Mouse (Mus musculus) lung, embryonic 14.5 days (tissue): Measurements from ENCODE around the gene E2f6. TPM values are rescaled to one million over a fixed set of nuclear protein-coding genes. Genes with fewer than 3 reads are reported as not detected.

ENCODE experiments used
- ATAC-seq: fragments of 200-750 bp; cut with Nextera tagmentation; 2 replicates; pipeline ENCODE4 v1.8.0; 2017; ENCODE audit warnings: mild to moderate bottlenecking, moderate TSS enrichment, moderate library complexity; ENCODE audit not compliant: insufficient read depth
- DNase-seq: peaks from one replicate; pipeline ENCODE4 v3.0.0-alpha.2; 2015
- H3K27ac ChIP-seq: fragments of 300-500 bp; sonication (generic); 2 replicates; pipeline ENCODE4 v1.5.1; 2014; ENCODE audit warnings: low read depth, mild to moderate bottlenecking, moderate library complexity
- H3K27me3 ChIP-seq: fragments of 300-500 bp; sonication (generic); 2 replicates; pipeline ENCODE4 v1.6.1; 2014; ENCODE audit warnings: low read length, control low read depth; ENCODE audit not compliant: insufficient read depth
- H3K36me3 ChIP-seq: fragments of 300-500 bp; sonication (generic); 2 replicates; pipeline ENCODE4 v1.6.1; 2014; ENCODE audit warnings: control low read depth; ENCODE audit not compliant: insufficient read depth
- H3K4me1 ChIP-seq: fragments of 300-500 bp; sonication (generic); 2 replicates; pipeline ENCODE4 v1.6.1; 2014; ENCODE audit warnings: antibody characterized with exemption, control low read depth; ENCODE audit not compliant: insufficient read depth
- H3K4me2 ChIP-seq: fragments of 300-500 bp; sonication (generic); 2 replicates; pipeline ENCODE4 v1.6.1; 2014; ENCODE audit warnings: mild to moderate bottlenecking
- H3K4me3 ChIP-seq: fragments of 300-500 bp; sonication (generic); 2 replicates; pipeline ENCODE4 v1.5.1; 2014; ENCODE audit warnings: low read depth, low read length
- H3K9ac ChIP-seq: fragments of 300-500 bp; sonication (generic); 2 replicates; pipeline ENCODE4 v1.6.1; 2014
- H3K9me3 ChIP-seq: fragments of 300-500 bp; sonication (generic); 2 replicates; pipeline ENCODE4 v1.6.1; 2016; ENCODE audit warnings: low read depth, low read length, control low read depth
- CTCF ChIP-seq: IDR thresholded peaks from 2 replicates; pipeline ENCODE4 v1.5.1; 2016; ENCODE audit warnings: antibody characterized with exemption, low read depth
- WGBS: fragments of 180-500 bp; shearing (Covaris S2); extraction: QIAGEN DNeasy Blood & Tissue Kit; methylation state at CpG from one replicate; pipeline ENCODE4 v1.1.7; 2014; 5-methylcytosine and 5-hydroxymethylcytosine counted together
- polyA plus RNA-seq: library from polyadenylated mRNA; unstranded; fragments of >200 nt; fragmentation: Nextera tagmentation; extraction: Ambion mirVana; gene quantifications from 2 replicates; pipeline ENCODE4 v1.2.1, GENCODE M21; 2014

Gene E2f6
- polyA plus RNA-seq, 1 experiment from 2014 or later, result 49.0 TPM

GRCm38 (mm10) chr12:16788600-16788999 is 22.2 kb upstream of the E2f6 start:
- H3K4me1 ChIP-seq, result no peaks in the 10 kb centered on the region
- DNase-seq, result no peak
- H3K4me3 ChIP-seq, result no peak overlapping the region
- no peak for ATAC-seq
- 35% methylated on average over 2 of the region's 2 CpGs for WGBS
- no peaks in the 10 kb centered on the region for H3K9me3 ChIP-seq
- no peak overlapping the region for H3K4me2 ChIP-seq
- no peaks in the 10 kb centered on the region for H3K36me3 ChIP-seq
- H3K27ac ChIP-seq, result no peak overlapping the region
- TF ChIP-seq CTCF, result no peak
- no peak overlapping the region for H3K9ac ChIP-seq
- no peaks in the 10 kb centered on the region for H3K27me3 ChIP-seq

- no peak overlapping the region for H3K9ac ChIP-seq
- no peaks in the 10 kb centered on the region for H3K27me3 ChIP-seq
- DNase-seq (no peak), ATAC-seq (no peak)
- H3K27ac ChIP-seq, result no peak overlapping the region
- no peaks in the 10 kb centered on the region for H3K4me1 ChIP-seq
- no peak overlapping the region for H3K4me2 ChIP-seq
- WGBS, result 57% methylated on average over 1 of the region's 1 CpGs
- H3K4me3 ChIP-seq, result no peak overlapping the region
- no peak for TF ChIP-seq CTCF
- no peaks in the 10 kb centered on the region for H3K9me3 ChIP-seq
- no peaks in the 10 kb centered on the region for H3K36me3 ChIP-seq
These were observed 21.6 kb upstream of the E2f6 start for GRCm38 (mm10) chr12:16789199-16789598.

- no peaks in the 10 kb centered on the region for H3K4me1 ChIP-seq
- DNase-seq (no peak), ATAC-seq (no peak)
- H3K27ac ChIP-seq, result no peak overlapping the region
- H3K9me3 ChIP-seq, result no peaks in the 10 kb centered on the region
- no peak for TF ChIP-seq CTCF
- no peaks in the 10 kb centered on the region for H3K27me3 ChIP-seq
- no peak overlapping the region for H3K4me3 ChIP-seq
- H3K36me3 ChIP-seq, result no peaks in the 10 kb centered on the region
- no peak overlapping the region for H3K9ac ChIP-seq
- WGBS, result 18% methylated on average over 4 of the region's 4 CpGs
- H3K4me2 ChIP-seq, result no peak overlapping the region
These were observed 21.0 kb upstream of the E2f6 start for GRCm38 (mm10) chr12:16789756-16790155.

DNA sequence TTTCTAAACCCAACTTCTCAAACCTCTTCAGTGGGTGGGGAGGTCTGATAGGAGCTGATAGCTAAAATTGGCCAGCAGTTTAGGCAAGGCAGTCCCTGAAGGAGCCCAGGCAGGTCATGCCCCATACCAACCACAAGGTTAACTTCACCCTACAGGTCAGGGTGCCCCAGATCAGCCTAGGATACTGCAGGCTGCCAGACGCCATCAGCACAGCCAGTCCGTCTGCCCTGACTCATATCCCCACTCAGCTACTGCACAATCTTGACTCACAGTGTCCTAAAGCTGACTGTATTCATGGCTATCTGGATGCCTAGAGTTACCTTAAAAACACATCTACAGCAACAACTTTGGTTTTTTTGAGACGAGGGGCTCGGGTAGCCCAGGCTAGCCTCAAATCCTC is 20.3 kb upstream of the E2f6 start:
- H3K4me3 ChIP-seq, result no peak overlapping the region
- no peaks in the 10 kb centered on the region for H3K36me3 ChIP-seq
- H3K9me3 ChIP-seq, result no peaks in the 10 kb centered on the region
- ATAC-seq (no peak), DNase-seq (no peak)
- 63% methylated on average over 4 of the region's 4 CpGs for WGBS
- no peak overlapping the region for H3K4me2 ChIP-seq
- H3K4me1 ChIP-seq, result no peaks in the 10 kb centered on the region
- no peak overlapping the region for H3K9ac ChIP-seq
- H3K27me3 ChIP-seq, result no peaks in the 10 kb centered on the region
- no peak for TF ChIP-seq CTCF
- no peak overlapping the region for H3K27ac ChIP-seq

GRCm38 (mm10) chr12:16793371-16793770 is 17.4 kb upstream of the E2f6 start:
- TF ChIP-seq CTCF, result no peak
- Histone ChIP-seq H3K27ac (no peak overlapping the region), H3K27me3 (no peaks in the 10 kb centered on the region), H3K36me3 (no peaks in the 10 kb centered on the region), H3K9me3 (no peaks in the 10 kb centered on the region), H3K4me3 (no peak overlapping the region), H3K4me1 (no peaks in the 10 kb centered on the region), H3K4me2 (no peak overlapping the region), H3K9ac (no peak overlapping the region)
- 69% methylated on average over 4 of the region's 4 CpGs for WGBS
- ATAC-seq (no peak), DNase-seq (no peak)

GRCm38 (mm10) chr12:16795781-16796180 is 15.0 kb upstream of the E2f6 start:
- no peak for TF ChIP-seq CTCF
- H3K27ac ChIP-seq, result no peak overlapping the region
- no peak overlapping the region for H3K4me2 ChIP-seq
- 80% methylated on average over 3 of the region's 3 CpGs for WGBS
- H3K9me3 ChIP-seq, result no peaks in the 10 kb centered on the region
- no peak overlapping the region for H3K4me3 ChIP-seq
- DNase-seq, result no peak
- H3K27me3 ChIP-seq, result no peaks in the 10 kb centered on the region
- H3K36me3 ChIP-seq, result no peaks in the 10 kb centered on the region
- H3K4me1 ChIP-seq, result no peaks in the 10 kb centered on the region
- no peak overlapping the region for H3K9ac ChIP-seq
- ATAC-seq, result no peak

- Histone ChIP-seq H3K9ac (no peak overlapping the region), H3K27me3 (peaks cover 3% of the 10 kb centered on the region; the same call in 1 of the 2 replicates), H3K36me3 (no peaks in the 10 kb centered on the region), H3K27ac (no peak overlapping the region), H3K4me2 (no peak overlapping the region), H3K4me1 (no peaks in the 10 kb centered on the region), H3K9me3 (no peaks in the 10 kb centered on the region), H3K4me3 (no peak overlapping the region)
- ATAC-seq (no peak), DNase-seq (no peak)
- WGBS, result 55% methylated on average over 3 of the region's 3 CpGs
- TF ChIP-seq CTCF, result no peak
These were observed 11.9 kb upstream of the E2f6 start for GRCm38 (mm10) chr12:16798894-16799293.

DNA sequence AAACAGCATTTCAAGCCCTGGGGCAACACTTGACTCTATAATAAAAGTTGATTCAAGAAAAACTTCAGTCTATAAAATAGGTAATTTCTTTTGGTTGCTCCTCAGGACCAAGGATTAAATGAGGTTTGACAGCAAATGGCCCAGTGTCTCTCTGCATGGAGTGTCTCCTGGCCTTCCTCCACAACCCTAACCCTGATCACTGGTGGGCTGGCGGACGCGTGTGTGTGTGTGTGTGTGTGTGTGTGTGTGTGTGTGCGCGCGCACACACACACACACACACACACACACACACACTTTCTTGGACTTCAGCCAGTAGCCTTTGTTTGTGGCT is 10.9 kb upstream of the E2f6 start:
- Histone ChIP-seq H3K36me3 (no peaks in the 10 kb centered on the region), H3K4me1 (no peaks in the 10 kb centered on the region), H3K4me2 (peak overlapping the region; percentile 99), H3K4me3 (peak overlapping the region; percentile 58), H3K27me3 (peaks cover 3% of the 10 kb centered on the region; the same call in 1 of the 2 replicates), H3K27ac (no peak overlapping the region), H3K9me3 (no peaks in the 10 kb centered on the region), H3K9ac (peak overlapping the region; percentile 61)
- no peak for DNase-seq
- WGBS, result 12% methylated on average over 6 of the region's 6 CpGs
- peak; percentile 39; the same call in 1 of the 2 replicates for ATAC-seq
- no peak for TF ChIP-seq CTCF
